Mouse (Mus musculus) MEL (cell line): Measurements from ENCODE around the gene Prkcd.

Experiments
- CHD1 ChIP-seq: IDR thresholded peaks from 2 replicates; pipeline ENCODE4 v1.6.1; 2012; ENCODE audit warnings: low read depth, mild to moderate bottlenecking, inconsistent platforms, low read length, improper control_type of control experiment
- CTCF ChIP-seq, 3 experiments: IDR thresholded peaks in 2 of 3; conservative IDR thresholded peaks in 1 of 3; 2 replicates each; pipeline ENCODE4 v1.5.1; 2011 to 2012; ENCODE audit warnings: low read length in 3 of 3, low read depth in 2 of 3, mild to moderate bottlenecking in 2 of 3, improper control_type of control experiment in 1 of 3, inconsistent platforms in 1 of 3, mixed read lengths in 1 of 3, moderate library complexity in 1 of 3; ENCODE audit not compliant: control insufficient read depth in 1 of 3, insufficient read depth in 1 of 3, poor library complexity in 1 of 3, severe bottlenecking in 1 of 3
- HCFC1 ChIP-seq: IDR thresholded peaks from 2 replicates; pipeline ENCODE4 v1.6.1; 2012; ENCODE audit warnings: low read depth, mild to moderate bottlenecking, inconsistent platforms, low read length, improper control_type of control experiment, moderate library complexity
- MAX ChIP-seq: IDR thresholded peaks from 2 replicates; pipeline ENCODE4 v1.6.1; 2011; ENCODE audit warnings: low read length, improper control_type of control experiment
- MAZ ChIP-seq: IDR thresholded peaks from 2 replicates; pipeline ENCODE4 v1.6.1; 2012; ENCODE audit warnings: low read depth, mild to moderate bottlenecking, inconsistent platforms, low read length, improper control_type of control experiment
- NELFE ChIP-seq: IDR thresholded peaks from 2 replicates; pipeline ENCODE4 v1.6.1; 2011; ENCODE audit warnings: low read depth, low read length, improper control_type of control experiment
- POLR2A ChIP-seq, 2 experiments: IDR thresholded peaks; 2 replicates each; pipeline ENCODE4 v1.6.1; 2011 to 2012; ENCODE audit warnings: low read length in 2 of 2, mild to moderate bottlenecking in 2 of 2, control low read depth in 1 of 2, improper control_type of control experiment in 1 of 2, low read depth in 1 of 2, moderate library complexity in 1 of 2; ENCODE audit not compliant: control insufficient read depth in 1 of 2, insufficient read depth in 1 of 2, poor library complexity in 1 of 2
- RAD21 ChIP-seq: IDR thresholded peaks from 2 replicates; pipeline ENCODE4 v1.6.1; 2011; ENCODE audit warnings: mild to moderate bottlenecking, low read depth, low read length, improper control_type of control experiment
- SIN3A ChIP-seq: IDR thresholded peaks from 2 replicates; pipeline ENCODE4 v1.6.1; 2012; ENCODE audit warnings: low read length, improper control_type of control experiment, inconsistent platforms
- TBP ChIP-seq: IDR thresholded peaks from 2 replicates; pipeline ENCODE4 v1.8.0; 2011; ENCODE audit warnings: low read depth, low read length, improper control_type of control experiment
- TCF12 ChIP-seq: IDR thresholded peaks from 2 replicates; pipeline ENCODE4 v1.6.1; 2014; ENCODE audit warnings: low read depth, mild to moderate bottlenecking, inconsistent platforms, low read length, improper control_type of control experiment, moderate library complexity
- USF1 ChIP-seq: IDR thresholded peaks from 2 replicates; pipeline ENCODE4 v1.6.1; 2014; ENCODE audit warnings: low read depth, mild to moderate bottlenecking, inconsistent platforms, low read length, improper control_type of control experiment, moderate library complexity

DNA sequence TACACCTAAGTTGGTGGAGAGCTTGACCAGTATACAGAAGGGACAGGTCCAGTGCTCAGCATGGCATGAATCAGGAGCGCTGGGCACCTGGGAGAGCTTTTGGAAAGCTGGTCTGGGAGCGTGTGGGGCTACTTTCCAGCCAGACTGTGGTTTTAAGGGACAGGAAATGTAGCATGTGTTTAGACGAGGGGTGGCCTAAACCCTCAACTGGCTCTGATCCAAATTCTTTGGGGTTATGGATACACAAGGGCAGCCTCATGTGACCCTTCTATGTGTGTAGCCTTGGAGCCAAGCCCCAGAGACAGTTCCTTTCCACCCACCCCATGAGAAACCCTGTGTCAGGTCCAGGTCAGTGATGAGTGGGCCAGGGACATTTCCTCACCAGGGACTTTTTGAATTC is 22.5 kb upstream of the Prkcd start:
- TF ChIP-seq TBP: no peak
- no peak for TF ChIP-seq CTCF (IDR thresholded peaks at IDR 0.05 in 2 of 3, conservative IDR thresholded peaks at IDR 0.05 in 1 of 3; ENCODE audit: control insufficient read depth in 1 of 3, insufficient read depth in 1 of 3, low read depth in 2 of 3, low read length in 3 of 3, poor library complexity in 1 of 3, severe bottlenecking in 1 of 3)
- TF ChIP-seq SIN3A: no peak
- no peak for TF ChIP-seq CHD1
- no peak for TF ChIP-seq MAX
- no peak for TF ChIP-seq NELFE
- no peak for TF ChIP-seq USF1
- TF ChIP-seq RAD21: no peak
- no peak for TF ChIP-seq MAZ
- no peak for TF ChIP-seq POLR2A (IDR thresholded peaks at IDR 0.05; ENCODE audit: control insufficient read depth in 1 of 2, insufficient read depth in 1 of 2, low read depth in 1 of 2, low read length in 2 of 2, poor library complexity in 1 of 2)
- TF ChIP-seq TCF12: no peak
- no peak for TF ChIP-seq HCFC1
